Mouse (Mus musculus): ENCODE measurements around the gene Mlh1.

DNA sequence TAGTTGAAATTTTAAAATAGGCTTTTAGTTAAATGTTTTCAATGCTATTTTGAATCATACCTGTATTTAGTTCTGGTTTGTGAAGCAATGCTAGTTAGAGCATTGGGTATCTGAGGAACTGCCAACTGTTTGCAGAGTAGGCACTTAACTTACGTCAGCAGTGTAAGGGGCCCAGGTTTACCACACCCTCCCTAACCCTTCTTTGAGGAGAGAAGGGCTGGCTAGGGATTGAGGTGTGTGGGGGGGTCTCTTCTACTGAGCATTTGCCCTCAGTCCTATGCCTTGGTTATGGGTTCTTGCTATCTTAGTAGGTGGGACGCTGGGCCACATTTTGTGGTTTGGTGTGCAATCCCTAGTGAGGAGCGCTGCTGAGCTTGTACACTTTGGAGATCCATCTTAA is 74.5 kb downstream of the Mlh1 start:
- TF ChIP-seq HCFC1 (IDR thresholded peaks at IDR 0.05; ENCODE audit: borderline replicate concordance, insufficient read depth, low read length): no peak
- no peak for TF ChIP-seq ZC3H11A (IDR thresholded peaks at IDR 0.05; ENCODE audit: borderline replicate concordance, low read depth, low read length)
- TF ChIP-seq ZNF384 (IDR thresholded peaks at IDR 0.05; ENCODE audit: low read depth, low read length): no peak
- no peak for TF ChIP-seq MAFK (IDR thresholded peaks at IDR 0.05; ENCODE audit: insufficient read depth, low read depth, low read length)
